Mouse (Mus musculus): ENCODE data around the gene Zfp978.
"Not testable (repeated sequence)": the region's sequence is repeated elsewhere in the genome, so short reads cannot be mapped to it uniquely, and the experiment has no call there.

GRCm38 (mm10) chr4:147419756-147420590, 58.9 kb downstream of the Zfp978 start:
- TF ChIP-seq EP300, CTCF (IDR thresholded peaks at IDR 0.05): not testable (repeated sequence)
